Mouse (Mus musculus) cerebellum, adult 11 months (tissue): ENCODE results near the gene Evx1.

Experiments
- DNase-seq: peaks from one replicate; pipeline ENCODE4 v3.0.0; 2022

Gene Evx1

DNA sequence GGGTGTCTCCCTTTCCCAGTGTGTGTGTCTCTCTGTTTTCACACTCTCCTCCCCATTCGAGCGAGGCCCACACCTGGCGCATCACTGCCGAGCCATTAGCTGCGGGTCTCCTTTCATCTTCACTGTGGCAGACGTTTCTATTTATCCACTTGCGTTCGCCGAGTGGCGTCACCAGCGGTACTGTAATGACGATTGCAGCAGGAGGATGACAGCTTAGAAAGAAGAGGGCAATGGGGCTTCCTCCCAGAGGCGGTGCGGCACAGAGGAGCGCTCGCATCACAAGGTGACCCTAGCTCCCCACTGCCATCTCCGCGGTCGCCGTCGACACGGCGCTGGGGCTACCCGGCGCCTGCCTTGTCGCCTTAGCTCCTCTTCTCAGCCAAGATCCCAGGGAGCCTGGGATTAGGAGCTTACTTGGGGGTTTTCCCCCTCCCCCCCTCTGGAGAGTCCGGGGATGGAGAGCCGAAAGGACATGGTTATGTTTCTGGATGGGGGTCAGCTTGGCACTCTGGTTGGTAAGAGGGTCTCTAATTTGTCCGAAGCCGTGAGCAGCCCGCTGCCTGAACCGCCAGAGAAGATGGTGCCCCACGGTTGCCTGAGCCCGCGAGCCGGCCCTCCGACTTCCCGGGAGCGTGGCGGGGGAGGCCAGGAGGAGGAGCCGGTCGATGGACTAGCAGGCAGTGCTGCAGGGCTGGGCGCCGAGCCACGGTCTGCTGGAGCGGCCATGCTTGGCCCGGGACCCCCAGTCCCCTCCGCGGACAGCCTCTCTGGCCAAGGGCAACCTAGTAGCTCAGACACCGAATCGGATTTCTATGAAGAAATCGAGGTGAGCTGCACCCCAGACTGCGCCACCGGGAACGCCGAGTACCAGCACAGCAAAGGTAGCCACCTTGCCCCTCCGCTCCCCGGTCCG is at the start of gene Evx1:
Gene Evx1, plus strand, starts transcription at position 108 of the 913 bp plus-strand sequence.
- no peak for DNase-seq

DNA sequence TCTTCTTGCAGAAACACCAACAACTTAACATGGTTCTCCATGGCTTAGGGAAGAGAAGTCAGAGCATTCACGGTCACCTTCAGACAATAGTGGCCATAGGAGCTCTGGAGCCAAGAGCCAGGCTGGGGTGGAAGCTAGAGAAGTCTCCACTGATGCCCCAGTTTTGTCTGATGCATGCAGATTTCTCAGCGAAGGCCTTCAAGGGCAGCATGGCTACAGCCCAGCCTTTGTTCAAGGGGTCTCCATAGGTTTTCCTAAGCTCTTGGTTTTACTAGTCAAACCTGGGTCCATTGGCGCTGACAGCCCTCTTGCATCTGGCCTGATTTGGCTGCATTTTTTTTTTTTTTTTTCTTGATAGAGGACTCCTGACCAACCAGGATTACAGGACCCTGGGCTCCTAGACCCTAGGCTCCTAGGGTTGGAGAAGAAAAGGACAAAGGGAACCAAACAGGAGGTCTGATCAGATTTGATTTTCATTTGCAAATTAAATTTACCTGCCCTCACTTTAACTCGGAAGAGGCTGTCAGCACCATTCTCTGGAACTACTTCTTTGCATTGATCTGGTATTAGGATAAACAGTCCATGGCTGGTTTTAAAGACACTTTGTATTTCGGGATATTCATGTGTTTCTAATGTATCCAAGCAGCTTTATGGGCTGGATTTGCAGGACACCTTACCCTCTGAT is 49.0 kb upstream of the Evx1 start:
- DNase-seq: no peak

DNA sequence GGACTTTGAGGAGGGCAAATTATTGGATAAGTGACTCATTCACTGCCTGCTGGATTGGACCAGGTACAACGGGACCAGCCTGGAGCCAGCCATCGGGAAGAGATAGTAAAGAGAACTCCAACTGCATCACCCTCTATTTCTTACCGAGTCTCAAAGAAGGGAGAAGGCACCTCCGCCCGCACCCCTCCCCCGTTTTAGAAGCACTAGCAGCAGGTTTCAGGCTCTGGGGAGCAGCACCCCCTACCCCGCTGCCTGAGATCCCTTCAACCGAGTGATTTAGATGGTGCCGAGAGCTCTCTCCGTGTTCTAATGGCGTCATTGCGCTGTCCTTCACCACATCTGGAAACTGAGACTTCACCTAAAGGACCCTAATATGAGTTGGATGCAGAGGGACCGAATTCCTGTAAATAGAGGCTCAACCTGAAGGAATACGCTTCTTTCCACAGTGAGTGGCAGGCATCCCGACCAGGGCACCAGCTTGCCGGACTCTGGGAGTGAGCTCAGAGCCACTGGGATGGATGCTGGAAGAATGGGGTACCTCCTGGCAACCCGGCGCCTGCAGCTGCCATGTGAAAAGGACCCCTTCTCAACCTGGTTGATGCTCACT is 47.9 kb upstream of the Evx1 start:
- no peak for DNase-seq

DNA sequence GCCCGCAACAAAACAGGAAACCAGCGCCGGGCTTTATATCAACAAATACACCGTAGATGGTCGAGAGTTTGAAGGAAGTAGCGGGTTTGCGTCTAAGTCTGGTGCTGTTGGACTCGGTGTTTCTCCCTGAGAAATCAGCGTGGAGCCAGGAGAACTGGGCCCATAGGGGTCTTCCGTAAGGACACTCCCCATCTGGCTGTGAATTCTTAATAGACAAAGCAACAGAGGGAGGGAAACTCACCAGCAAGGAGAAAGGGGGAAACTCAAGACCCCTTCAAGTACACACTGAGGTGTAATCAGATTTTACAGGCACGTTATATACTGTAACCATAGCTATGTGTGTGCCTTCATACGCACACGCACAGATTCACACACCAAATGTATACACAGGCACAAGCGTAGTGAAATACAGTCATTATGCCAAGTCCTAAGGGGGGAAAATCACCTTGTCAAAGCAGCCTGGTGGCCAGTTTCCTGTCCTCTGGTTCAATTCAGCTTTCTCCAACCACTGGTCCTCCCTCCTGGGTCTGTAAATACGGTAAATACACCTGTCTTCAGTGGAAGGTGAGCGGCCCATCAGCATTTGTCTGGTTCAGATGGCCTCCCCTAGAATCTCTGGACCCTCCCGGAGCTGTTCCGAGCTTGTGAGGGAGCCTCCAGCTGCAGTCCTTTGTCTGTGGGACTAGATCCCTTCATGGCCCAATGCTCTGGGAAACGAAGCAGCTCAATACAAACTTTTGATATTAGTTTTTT is 47.2 kb upstream of the Evx1 start:
- DNase-seq: no peak

DNA sequence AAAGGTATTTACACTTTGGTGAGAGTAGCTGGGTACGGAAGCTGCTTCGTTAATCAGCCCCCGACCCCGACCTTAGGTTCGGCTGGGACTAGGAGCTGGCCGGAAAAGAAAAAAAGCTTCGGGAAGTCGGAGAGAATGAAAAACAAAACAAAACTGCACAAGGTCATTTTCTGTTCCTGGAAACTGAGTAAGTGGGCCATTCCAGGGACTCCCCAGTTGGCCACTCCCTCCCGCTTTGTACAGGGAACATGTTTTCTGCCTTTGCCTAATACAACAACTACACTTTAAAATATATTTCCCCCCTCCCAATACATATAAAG is 46.7 kb upstream of the Evx1 start:
- no peak for DNase-seq

DNA sequence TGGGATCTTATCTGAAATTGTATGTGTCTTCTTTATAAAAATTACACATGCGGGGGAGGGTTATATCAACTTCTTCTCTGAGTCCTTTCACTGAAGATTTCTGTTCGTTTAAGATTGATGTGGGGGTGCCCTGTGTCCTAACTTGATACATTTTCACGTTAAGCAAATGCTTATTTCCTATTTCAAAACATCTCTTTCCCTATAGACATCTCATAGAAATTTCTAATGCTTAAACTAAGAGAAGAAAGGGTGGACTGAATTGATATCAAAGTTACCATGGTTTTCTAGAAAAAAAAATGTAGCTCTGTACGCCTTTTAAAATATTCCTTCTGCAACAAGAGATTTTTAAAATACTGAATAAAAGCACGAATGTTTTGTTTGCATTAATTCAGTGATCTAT is 46.1 kb upstream of the Evx1 start:
- DNase-seq: no peak

DNA sequence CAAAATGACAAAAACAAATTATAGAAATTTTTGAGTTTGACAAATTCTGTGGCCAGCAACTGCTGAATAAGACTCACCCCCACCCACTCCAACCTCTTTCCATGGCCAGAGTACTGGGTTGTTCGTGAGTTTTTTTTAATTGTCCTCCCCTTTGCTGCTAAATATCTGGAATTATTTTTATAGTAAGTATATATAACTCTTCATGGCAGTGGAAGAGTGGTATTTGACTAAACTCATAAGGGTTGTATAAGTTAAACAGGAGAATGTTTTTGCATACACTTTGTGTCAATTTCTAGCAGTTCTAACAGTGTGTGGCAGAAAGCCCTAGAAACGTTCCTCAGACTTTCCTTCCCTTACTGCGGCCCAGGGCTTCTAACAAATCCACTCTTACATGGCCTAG is 45.6 kb upstream of the Evx1 start:
- DNase-seq: no peak

DNA sequence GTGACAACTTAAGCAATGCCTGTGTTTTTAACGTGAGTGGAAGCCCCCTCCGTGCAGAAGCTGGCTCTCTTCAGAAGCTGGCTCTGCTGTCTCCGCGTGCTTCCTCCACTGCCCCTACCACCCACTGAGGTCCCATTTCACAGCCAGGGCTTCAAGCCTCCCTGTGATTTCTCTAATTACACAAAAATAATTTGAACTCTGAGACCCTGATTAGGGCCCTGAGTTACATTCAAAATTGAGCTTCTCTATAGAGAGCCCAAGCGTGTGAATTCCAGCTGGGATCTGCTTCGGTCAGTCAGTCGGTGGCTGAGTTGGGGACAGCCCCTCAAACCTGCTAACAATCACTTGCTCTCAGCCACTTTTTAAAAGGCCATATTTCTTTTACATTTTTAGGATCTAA is 45.0 kb upstream of the Evx1 start:
- no peak for DNase-seq

DNA sequence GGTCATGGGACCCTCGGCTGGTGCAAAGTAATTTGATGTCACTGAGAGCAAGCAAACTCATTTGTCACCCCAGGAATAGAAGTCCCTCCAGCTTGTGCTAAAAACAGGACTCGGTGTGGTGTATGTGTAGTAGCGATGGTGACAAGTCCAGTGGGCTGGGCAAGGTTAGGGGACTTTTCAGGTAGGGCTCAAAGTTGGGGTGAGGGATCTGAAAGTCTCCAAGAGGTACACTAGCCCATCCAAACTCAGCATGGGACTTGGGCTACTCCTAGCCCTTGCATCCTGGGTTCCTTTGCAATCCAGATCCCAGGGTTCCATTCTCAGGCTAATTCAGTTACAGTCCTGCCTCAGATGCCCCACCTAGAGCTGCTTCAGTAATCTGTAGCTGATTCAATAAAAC is 44.5 kb upstream of the Evx1 start:
- DNase-seq: no peak

DNA sequence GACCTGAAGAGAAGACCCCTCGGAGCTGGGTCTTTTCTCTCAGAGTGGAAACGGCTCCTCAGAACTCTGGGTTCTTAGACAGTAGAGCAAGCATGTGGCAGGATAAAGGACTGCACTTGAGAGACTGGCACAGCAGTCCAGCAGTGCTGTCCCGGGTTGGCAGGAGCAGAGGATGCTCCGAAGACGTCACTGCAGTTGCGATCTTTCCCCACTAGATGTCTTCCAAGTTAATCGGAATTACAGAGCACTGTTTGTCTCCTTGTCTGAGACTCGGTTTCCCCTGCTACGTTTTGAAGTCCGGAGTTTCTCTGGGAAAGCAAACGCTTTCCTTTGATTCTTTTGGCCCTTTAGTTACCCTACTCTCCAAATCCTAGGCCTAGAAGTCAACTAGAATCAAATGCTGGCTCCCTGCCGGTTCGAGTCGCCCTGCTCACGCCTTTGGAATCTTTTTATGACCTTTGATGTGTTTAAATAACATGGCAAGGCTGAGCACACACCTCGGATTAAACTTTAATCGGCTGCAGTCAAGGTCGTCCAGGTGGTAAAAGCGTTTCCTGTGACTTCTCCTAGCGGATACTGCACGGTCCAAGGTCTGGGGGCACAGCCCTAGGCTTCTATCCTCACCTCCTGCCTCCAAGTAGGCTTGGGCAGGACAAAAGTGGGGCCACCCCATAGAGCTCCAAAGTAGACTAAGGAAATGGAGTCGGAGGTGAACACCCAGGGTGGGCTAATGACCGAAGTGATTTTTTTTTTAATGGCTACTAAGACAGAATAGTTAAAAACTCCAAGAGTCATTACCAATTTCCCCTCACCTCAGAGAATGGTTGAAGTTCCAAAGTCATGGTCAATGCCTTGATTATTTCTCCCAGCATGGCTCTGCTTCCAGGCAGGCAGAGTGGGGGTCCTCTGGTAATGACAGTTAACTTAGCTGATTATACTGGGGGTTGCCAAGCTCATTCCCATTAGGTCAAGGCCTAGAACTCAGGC is 42.5 kb upstream of the Evx1 start:
- peak; percentile 21 for DNase-seq

DNA sequence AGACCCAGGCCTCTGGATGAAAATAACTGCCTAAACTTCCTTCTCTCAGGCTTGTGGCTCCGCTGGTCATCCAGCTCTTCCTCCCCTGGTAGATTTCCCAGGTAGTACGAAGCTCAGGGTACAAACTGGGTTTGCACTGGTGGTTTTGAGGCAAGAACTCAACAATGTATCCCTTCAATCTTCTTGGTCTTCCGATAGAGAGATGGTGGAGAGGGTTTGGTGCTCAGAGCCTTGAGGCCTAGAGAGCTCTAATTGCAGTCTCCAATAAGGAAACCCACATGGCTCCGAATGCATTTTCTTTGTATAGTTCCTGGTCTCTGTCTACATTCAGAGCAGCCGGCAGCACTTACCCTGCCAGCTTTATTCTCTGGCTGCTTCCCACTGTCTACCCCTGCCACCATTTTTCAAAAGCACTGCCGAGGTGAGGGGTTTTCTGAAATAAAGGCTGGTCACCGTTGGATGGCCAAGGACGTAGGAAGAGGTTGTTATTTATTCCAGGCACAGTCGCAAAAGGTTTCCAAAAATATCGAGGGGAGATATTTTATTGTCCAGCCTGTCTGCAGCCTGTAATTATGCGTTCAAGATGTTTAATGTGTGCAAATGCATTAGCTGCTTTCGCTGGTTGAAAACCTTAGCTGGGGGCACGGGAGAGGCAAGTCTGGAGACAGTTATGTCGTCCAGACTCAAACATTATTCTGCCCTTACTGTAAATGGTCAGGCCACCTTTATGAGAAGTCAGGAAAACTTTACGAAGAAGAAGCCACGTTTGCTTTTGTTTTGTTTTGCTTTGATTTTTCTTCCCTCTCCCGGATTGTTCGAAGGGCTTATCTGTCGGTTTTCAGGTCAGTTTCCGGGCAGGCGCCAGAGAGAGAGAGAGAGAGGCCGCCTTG is 40.3 kb upstream of the Evx1 start:
- no peak for DNase-seq

DNA sequence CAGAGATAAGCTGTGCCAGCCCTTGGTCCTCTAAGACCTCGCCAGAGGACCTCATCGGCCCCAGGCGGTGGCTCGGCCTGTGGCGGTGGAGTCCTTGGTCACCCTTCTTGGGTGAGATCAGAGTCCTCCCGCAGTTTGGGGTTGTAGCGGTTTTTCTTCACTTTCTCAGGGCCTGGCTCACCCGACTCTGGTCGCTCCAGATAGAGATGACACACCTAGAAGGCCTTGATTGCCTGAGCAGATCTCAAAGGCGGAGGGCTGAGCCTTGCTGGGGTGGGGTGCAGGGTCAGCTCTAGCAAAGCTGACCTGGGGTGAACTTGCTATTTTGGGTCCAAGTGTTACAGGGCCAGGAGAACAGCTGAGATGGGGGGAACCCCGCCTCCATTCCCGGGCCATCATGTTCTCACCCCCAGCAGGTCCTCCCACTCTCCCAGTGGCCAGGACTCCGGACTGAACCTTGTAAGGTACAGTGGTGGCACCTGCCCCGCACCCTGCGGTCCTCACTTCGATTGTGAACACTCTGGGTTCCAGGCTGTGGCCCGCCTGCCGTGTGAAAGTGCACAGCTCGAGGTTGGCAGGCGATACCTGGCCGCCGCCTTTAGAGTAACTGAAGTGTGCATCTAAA is 39.5 kb upstream of the Evx1 start:
- no peak for DNase-seq

DNA sequence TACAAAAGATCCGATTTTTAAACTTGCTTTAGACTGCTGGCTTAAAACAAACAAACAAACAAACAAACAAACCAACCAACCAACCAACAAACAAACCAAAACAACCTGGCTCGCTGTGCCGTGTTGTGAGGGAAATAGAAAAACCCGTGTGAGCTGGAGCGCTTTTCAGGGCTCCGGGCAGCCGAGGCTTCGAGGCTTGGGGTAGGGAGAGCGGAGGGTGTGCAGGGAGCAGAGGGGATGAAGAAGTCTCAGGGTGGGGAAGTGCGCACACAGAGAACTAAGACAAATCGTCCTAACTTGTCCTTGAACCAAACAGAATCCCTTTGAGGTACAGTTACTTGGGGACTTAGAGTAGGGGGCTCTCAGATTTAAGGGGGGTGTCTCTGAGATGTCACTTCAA is 38.7 kb upstream of the Evx1 start:
- no peak for DNase-seq

DNA sequence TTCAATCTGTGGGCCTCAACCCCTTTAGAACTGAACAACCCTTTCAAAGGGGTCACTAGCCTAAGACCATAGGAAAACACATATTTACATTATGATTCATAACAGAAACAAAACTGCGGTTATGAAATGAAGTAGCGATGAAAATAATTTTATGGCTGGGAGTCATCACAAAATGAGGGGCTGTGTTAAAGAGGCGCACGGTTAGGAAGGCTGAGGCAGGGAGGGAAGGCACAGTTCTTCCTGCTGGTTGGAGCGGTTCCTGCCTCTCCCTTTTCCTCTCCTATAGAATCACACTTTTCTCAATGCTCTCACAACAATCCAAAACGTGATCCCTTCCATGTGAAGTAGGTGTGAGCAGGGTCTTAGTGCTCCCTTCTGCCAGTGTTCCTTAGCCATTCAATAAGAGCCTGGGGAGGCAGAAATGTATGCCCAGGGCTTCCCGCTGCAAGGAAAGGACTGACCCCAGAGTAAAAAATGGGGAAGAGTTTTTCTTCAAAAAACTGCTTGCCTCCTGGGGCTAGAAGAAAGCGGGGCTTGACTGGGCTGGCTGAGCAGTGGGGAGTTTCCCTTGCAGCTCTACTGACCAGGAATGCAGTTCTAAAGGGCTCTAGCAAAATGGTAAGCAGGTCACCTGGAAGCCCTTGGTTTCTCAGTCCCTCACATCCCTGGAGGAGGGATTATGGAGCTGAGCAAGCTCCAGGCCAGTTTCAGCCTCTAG is 37.6 kb upstream of the Evx1 start:
- no peak for DNase-seq

DNA sequence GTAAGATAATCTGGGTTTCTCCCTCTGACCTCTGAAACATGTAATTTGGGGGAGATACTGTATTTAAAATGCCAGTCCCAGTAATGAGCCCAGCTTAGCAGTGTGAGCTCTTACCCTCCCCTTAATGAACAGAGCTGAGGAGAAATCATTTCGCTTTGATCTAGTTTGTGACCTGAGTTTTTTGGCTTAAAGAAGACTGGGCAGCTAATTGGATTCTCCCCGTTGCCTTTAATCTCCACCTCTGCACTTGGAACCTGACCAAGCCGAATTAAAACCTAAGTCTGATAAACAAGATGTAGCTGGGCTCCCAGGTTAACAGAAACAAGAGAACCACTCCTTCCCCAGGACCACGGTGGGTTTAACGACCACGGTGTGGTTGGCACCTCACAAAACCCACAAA is 36.9 kb upstream of the Evx1 start:
- DNase-seq: no peak

DNA sequence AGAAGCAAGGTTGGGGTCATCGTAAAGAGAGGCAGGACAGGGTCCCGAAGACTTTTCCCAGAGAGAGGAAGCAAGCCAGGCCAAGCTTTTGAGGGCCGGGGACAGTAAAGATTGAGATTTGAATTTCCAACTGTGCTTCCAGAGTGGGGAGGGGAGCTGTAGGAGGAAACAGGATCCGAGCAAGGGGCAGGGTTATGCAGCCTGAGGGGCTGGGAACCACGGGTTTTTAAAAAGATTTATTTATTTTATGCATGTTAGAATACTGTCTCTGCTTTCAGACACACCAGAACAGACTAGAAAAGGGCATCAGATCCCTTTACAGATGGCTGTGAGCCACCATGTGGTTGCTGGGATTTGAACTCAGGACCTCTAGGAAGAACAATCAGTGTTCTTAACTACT is 36.4 kb upstream of the Evx1 start:
- no peak for DNase-seq

DNA sequence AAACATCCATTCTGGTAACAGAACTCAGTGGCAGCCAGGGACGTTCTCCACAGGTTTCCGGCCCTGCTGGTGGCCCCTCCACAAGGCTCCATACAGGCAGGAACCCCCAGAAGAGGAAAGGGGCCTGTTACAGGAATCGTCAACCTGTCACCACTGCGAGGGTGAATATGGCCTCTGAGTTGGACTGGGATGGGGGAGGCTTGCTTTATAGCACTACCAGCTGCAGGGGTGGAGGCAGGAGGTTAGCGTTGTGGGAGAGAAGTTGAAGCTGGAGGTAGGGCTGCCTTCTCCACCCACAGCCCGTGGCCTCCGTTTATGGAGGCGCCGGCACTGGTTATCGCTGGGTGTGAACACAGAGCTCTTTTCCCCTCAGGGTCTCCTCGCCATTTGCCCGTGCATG is 32.2 kb upstream of the Evx1 start:
- DNase-seq: no peak

DNA sequence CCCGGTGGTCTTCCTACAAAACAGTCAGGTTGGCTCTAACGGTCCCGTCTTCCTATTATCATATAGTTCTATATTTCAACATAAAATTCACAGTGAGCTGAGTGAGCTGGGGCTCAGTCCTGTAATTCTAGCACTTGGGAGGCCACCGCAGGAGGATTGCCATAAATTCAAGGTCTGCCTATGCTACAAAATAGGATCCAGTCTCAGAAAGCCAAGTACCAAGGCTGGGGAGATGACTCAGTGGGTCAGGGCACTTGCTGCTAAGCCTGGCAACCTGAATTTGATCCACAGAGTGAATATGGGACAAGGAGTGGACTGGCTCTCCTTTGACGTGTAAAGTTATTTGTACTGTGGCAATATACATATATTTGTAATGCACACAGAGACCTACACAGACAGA is 29.4 kb upstream of the Evx1 start:
- DNase-seq: no peak

DNA sequence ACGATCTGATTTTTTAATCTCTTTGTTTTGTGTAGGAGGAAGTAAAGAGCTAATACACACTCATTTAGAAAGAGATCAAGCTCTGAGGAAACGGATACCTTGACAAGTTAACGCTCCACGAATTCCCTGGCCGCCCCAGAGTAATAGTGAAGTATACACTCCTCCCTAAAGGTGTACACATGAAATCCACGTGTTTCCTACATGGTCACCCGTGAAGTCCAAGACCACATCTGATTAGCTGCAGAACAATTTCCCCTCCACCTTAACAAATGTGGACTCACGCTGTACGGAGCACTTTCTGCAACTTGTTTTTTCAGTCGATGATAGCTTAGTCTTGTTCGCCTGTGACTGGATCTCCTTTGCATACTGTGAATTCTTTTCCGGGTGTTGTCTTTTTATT is 23.1 kb upstream of the Evx1 start:
- no peak for DNase-seq
